Mouse (Mus musculus) layer of hippocampus, adult 18-20 months (tissue): ENCODE data around the gene Hspb11. TPM values are rescaled to one million over a fixed set of nuclear protein-coding genes. Genes with fewer than 3 reads are reported as not detected.

Source experiments
- DNase-seq, 2 experiments: peaks; one replicate each; pipeline ENCODE4 v3.0.0; 2022; ENCODE audit warnings: low spot score in 2 of 2
- long read RNA-seq: library from polyadenylated mRNA; stranded (forward); transcript quantifications from one replicate; pipeline ENCODE4 v2.0.0, GENCODE M21; 2021
- total RNA-seq, 2 experiments: library from RNA; stranded (reverse); gene quantifications; 2 replicates each; pipeline ENCODE4 v1.2.3; 2021

Gene Hspb11
- total RNA-seq = 10 to 100 TPM; 21.8 to 23.0 TPM
- long read RNA-seq, transcript Hspb11-201 (6 exons, 608 nt) = major isoform, 5 of 18 reads
- long read RNA-seq, partial matches to known transcripts = 2 of 18 reads
- long read RNA-seq, other reads (novel, unspliced or antisense) = 7 of 18 reads

DNA sequence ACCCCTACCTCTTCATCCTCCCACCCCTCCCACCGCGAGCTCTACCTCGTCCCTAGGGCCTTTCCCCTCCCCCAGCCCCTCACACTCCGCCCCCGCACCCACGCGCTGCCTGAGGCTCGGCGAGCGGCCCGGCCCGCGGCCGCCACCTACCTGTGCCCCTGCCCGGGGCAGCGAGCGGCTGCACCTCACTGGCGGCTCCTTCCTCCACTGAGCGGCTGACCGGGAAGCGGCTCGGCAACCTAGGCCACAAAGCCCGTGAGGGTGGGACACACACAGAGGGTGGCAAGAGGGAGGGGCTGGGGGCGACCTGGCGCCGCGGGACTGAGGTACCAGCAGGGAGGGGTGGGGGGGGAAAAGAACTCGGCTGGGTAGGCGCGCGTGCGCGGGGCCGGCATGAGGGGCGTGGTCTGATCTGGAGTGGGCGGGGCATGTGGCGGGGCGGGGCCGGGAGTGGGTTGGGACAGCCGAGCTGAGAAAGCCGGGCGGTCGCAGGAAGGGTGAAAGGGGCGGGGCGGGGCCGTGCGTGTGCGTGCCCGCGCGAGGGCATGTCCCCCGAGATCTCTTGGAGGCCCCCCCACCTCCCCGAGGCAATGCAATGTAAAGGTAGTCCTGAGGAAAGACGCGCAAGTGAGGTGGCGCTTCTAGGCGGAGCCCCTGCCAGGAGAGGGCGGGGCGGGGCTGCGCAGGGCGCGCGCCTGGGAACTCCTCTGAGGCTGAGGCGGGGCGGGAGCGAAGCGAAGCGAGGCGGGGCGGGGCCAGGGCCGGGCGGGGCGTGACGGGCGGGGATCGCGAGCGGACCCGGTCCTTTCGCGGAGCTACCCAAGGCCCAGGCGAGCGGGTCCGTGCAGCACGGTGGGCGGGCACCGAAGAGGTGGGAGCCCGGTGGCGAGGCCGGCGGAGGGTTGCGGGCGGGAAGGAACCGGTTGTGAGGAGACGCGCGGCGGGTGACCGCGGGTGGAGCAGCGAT is at the start of gene Hspb11, which contains the start of gene Lrrc42:
TSS of gene Hspb11 (plus strand) at position 469 of the 967 bp plus-strand sequence.
TSS of gene Lrrc42 (minus strand) at position 408 of the 967 bp plus-strand sequence.
- DNase-seq = peak; percentile 88 to 94

DNA sequence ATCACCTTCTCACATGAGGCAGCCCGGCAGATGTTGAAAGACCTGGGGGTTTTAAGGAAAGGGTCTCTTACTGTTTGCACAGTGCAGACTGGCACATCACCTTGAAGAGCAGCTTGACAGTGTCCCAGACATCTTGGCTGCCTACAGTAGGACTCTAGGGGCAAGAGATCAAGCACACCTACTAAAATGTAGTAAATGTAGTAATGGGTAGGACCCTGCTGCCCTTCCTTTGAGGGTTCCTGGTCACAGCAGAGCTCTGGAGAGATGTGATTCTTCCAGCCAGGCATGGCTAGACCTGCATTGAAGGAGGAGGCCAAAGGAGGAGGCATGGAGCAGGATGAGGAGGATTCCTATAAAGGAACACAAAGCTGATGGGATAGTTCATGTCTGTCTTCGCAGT is 46.4 kb upstream of the Hspb11 start:
- DNase-seq = no peak

DNA sequence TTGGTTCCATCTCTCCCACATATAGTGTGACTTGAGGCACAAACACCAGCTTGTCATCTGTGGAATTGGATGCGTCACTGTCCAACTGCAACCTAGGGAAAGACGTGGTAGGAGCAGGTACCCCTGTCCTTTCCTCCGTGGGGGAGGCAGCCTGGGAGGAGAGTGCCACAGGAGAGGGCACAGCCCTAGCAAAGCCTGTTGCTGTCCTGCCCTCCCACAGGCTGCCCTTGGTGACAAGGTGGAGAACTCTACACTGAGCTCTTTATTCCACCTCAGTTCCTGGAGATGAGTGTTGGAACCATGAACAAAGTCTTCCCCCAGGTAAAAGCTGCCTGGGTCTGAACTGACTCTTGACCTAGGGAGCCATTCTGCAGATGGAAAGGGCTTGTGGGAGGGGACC is 44.5 kb upstream of the Hspb11 start, which contains the start of gene Ldlrad1:
TSS of gene Ldlrad1 (plus strand) at position 301 of the 400 bp plus-strand sequence.
- no peak for DNase-seq

DNA sequence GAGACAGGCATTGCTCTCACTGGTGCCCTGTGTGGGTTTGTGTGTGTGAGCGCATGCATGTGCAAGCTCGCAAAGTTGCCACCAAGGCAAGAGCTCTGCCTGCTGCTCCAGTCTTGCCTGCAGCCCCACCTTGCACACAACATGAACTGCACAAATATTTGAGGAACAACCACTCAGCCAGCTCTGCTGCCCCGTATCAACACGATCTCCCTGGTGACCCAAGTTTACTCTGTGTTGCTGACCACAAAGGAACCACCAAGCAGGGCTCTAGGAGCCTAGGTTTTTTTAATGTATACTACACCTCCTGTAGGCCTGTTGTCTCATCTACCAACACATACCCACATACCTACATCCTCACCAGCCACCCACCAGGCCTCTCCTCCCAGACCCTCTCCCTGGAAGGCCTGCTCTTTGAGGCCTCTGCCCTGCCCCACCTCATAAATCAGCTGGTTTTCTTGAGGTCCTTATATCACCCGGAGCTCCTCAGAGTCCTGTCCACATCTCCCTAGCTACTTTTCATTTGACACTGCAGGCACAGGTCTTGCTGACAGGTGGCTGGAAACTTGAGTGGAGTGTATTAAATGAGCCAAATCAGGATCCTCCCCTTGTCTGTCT is 42.8 kb upstream of the Hspb11 start:
- DNase-seq = no peak

DNA sequence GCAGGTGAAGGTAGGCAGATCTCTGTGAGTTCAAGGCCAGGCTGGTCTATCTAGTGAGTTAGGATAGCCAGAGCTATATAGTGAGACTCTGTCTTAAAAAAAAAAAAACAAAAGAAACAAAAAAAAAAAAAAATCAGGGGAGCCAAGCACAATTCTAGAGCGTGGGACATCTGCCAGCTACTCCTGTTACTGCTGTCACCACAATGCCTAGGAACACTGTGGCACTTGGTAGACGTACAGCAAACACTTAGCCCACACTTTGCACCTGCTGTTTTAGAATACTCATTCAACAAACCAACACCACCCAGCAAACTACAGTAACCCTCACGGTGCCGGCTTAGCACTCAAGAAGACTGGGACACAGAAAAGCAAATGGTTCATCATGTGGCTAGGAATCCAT is 41.9 kb upstream of the Hspb11 start:
- peak; percentile 28 to 73 for DNase-seq

DNA sequence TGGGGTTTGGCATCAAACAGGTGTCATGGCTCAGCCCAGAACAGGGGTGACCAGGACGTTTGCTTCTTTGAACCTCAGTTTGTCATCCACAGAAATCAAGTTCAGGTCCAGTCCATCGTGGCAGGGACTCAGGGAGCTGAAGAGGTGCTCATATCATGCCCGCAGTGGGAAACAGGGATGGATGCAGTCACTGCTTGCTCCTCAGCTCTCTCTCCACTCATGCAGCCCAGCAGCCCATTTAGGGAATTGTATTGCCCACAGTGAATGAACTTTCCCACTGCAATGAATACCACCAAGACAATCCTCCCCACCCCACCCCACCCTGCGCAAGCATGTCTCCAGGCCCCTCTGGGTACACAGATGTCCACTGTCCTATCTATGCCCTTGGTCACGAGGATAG is 41.5 kb upstream of the Hspb11 start:
- no peak for DNase-seq

DNA sequence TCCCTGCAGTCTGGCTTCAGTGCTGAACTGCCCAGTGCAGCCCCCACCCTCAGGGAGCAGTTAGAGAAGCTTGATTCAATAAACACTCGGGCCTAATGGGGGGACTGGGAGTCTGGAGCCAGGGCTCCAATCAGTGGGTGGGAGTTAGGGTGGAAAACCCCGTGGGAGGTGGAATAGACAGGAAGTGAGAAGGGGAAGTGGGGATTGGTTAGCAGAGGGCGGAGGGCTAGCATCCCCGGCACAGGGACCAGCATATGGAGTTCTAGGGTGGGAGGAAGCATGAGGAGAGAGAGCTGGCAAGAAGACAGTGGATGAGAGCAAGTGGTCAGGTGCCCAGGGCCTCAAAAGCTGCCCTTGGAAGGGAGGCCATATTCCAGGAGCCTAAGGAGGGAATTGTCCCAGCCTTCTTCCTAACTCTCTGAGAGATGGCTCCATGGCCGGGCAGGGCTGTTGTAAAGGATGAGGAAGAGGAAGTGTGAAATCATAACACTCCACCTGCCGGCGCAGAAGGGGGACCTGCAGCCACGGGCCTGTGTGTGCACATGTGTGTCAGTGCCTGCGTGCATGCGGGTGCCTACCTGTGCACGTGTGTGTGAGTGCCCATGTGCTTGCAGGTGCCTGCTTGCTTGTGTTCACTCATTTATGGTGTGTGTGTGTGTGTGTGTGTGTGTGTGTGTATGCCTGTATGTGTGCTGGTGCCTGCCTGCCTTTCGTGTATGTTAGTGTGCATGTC is 39.9 kb upstream of the Hspb11 start:
- DNase-seq = no peak

DNA sequence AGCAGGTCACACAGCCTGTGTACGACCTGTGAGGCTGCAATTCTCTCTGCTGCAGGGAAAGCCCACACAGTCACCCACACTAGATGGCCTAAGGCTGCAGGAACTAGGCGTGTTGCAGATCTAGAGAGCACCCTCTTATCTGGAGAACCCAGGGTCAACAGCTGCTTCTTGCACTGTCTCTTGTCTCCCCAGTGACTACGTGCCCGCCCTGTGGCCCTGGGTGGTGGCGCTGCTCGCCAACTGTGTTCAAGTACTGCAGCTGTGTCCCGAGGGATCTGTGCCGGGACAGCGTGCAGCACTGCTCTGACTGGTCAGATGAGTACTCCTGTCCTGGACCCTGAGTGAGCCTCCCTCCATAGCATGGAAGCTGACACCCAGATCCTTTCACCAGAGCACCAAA is 35.8 kb upstream of the Hspb11 start:
- DNase-seq = no peak

DNA sequence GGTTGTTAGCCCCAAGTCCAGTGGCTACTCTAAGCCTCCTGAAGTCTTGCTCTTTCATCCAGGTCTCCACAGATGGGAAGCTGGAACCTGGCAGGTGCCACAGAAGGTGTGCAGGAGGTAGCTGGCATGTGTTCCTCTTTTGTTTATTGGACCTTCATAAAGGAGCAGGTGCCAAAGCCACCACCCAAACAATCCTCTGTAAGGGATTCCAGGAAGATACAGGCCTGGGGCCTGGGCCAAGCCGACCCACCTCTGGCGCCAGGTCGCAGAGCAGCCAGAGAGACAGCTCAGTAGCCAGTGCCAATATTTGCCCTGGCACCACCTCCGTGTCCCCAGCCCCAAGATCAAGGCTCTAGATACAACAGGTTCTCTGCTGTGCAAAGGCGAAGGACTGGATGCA is 31.9 kb upstream of the Hspb11 start:
- no peak for DNase-seq

DNA sequence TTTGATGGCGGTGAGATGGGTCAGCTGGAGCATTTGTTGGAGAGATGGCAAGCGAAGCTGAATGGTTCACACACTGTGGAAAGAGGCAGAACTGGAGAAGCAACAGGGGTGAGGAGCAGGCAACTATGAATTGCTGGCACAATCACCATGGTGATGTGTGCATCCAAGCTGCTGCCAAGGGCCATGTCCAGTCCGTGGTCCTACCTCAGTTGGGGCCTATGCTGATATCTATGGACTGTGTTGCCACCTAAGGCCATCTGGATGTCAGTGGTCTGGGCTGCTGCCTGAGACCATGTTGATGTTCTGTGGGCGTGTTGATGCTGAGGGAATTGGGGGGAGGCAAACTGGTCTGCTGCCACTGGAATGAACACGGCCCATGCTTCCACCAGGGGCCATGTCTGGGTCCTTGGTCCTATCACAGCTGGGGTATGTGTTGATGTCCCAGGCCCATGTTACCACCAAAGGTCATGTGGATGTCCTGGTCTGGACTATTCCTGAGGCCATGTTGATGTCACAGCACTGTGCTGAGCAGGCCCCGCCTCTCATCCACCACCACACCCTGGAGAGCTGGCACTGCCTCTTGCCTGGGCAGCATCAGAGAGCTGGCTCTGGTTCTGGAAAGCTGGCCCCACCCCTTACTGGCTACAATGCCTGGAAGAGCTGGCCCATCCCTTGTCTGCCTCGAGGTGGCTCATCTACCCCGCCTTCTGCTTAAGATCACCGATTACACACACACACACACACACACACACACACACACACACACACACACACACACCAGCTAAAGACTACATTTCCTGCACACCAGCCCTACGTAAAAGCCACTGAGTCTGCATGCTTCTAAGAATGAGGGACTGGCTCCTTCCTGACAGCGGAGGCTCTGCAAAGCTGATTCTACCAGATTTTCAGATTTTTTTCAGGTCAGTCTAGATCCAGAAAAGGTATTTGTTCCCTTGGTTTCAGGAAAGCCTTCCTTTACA is 29.9 kb upstream of the Hspb11 start:
- no peak for DNase-seq

DNA sequence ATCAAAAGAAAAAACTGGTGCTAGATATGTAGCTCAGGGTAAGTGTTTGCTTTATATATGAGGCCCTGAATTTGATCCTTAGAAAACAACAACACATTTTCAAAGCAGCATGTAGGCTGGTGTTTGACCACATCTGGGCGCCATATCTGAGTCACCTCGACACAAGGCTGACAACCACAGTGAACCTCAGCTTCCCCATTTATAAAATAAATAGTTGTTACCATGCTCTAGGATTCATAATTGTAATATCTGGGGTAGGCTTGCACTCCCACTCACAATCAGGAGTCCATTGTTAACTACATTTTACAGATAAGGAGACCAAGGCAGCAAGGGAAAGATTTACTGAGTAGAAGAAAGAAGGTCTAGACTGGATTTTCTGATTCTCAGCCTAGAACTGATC is 27.1 kb upstream of the Hspb11 start:
- DNase-seq = no peak

DNA sequence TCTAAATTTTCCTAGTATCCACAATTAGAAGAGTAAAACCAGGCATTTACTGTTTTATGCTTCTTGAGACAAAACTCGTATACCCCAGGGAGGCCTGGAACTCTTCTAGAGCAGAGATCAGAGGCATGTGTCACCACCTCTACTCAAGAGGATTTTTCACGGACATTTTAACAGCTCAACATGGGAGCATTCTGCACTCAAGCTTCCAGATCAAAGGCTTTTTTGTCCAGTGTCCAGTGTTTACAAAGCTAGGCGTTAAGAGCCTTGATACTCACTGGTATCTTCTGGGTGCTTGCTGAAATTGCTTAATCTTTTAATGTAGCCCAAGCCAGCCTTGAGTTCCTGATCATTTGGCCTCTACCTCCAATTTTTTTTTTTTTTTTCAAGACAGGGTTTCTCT is 21.2 kb upstream of the Hspb11 start:
- DNase-seq = no peak

DNA sequence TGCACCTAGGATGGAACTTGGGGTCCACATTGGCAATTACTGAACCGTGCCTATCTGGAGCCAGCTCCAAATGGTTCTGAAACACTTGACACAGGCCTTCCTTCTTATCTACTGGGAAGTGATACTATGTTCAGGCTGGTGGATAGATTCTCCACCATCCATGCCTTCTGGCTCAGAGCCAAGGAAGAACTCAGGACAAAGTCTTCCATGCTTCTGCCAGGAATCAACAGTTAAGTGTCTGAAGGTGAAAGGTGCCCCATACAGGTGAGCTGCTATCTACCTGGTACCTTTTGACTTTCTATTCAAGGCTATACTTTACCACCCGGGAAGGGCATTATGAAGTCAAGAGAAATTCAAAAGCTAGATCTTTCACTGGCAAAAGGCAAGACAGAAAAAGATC is 15.1 kb upstream of the Hspb11 start:
- no peak for DNase-seq

DNA sequence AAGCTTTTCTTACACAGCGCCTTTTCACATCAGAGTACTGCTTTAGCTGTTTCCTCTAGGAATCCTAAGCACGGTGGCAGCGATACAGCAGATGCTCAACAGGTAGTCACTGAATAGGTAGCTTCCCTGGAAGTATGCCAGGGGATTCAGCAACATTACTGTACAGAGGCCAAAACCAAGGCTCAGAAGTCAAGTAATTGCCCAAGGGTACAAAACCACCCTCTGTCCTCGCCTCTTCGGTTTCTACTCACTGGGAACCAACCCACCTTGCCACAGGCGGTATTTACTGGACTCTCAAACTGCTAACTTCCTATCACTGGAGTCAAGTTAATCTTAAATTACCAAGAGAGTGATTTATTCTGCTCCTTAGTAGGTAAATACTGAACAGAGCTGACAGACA is 13.2 kb upstream of the Hspb11 start:
- DNase-seq = no peak

DNA sequence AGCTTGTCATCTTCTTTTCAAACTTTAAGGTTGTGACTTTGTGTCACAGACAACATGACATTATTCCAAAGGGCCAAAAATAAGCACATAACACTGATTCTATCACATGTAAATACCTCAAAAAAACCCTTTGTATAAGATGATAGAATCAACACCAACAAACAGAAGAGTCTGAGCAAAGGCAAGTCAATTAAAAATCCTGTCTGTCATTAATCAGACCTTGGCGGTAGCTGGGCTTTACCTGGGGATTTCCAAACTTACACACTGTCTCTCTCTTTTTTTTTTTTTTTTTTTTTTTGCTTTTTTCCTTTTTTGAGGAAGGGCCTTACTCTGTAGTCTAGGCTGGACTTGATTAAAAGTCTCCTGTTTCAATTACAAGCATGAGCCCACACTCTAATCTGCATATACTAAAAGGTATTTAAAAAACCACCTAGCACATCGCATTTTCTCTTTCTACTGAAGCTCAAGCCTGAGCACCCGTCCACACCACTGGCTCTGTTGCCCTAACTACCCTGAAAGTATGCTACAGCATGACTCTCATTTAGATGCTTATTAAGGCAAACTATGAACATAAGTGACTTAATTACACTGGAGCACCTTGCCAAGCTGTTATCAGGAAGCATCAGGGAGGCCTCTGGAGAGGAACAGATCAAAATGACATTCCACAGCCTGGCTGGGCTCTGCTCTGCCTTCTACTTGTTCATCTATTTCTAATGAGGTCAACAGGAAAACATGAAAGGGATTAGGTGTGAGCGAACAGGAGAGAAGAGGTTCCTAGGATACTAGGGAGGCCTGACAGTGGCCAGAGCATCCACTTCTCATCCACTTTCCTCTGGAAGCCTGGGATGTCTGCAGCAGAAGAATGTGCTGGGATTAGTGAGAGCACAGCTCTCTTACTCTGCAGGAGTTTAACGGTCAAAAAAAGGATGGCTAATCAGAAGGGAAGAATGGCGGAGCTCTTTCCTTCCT is 9.7 kb upstream of the Hspb11 start:
- no peak for DNase-seq

DNA sequence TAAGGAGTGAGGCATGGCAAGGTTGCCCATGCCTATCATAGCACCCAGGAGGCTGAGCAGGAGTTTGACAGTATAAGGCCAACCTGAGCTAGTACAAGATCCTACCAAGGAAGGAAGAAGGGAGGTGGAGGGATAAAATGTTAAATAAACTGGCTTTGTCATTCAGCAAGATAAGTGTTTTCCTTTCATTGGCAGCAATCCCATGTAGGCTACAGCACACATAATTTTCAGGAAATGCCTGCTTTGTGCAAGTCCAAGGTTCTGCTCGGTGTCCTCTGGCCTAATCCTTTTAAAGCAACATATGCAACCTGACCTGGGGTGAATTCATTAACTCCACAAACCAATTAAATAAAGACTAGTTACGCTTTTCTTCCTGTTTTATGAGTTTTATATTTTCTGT is 8.0 kb upstream of the Hspb11 start:
- no peak for DNase-seq

DNA sequence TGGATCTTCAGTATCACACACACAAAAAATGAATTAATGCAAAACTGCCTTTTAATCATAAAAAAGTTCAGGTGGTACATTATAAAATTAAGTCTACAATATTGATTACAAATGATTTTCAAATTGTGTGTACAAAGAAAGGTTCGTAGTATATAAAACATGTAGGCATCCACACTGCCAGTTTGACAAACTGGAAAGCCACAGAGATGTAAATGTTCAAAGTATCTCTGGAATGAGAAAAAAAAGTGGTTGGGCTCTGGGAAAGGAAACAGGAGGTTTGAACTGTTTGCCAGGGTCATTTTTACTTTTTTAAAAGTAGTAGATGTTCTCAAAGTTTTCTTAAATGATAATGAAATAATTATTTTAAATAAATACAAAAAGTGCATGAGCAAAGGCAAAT is 7.4 kb upstream of the Hspb11 start:
- DNase-seq = no peak

DNA sequence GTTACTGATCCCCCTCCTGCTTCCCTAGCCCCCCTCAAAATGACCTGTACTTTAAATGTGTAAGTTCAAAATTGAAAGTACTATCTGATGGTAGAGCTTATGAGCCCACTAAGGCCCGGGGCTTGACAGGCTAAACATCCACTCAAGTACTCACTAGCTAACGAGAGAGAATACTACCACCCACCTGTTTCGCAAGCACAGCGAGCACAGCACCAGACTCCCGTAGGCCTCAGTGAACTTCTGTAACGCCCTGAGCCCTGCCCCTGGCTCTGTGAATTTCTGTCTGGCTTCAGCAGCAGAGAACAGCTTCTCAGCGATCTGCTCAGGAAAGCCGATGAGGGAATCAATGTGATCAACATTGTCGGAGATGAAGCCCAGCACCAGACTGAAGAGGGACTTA is 6.3 kb upstream of the Hspb11 start:
- no peak for DNase-seq

DNA sequence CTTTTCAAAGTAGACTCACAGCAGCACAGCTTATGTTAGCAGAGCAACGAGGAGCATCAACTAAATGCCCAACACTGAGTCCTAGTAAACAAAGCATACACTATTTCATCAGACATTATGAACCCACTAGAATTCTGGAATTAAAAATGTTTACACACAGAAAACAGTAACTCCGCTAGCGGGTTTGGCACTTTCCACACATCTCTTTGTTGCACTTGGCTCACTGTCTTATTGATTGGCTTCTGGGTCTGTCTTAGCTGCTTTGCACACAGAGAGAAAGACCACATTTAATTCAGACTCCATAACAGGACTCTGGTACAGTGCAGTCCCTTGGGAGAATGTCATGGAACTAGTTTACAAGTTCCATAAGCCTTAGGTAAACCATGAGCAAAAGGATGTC is 5.3 kb upstream of the Hspb11 start:
- no peak for DNase-seq
